Mouse (Mus musculus) myocyte (in vitro differentiated cells): ENCODE results near the gene Trmt10a.

Experiments
- MAX ChIP-seq: IDR thresholded peaks from one replicate; pipeline ENCODE4 v1.6.1; 2011; ENCODE audit warnings: low read depth, mild to moderate bottlenecking, control low read depth
- POLR2A ChIP-seq: IDR thresholded peaks from one replicate; pipeline ENCODE4 v1.6.1; 2011; ENCODE audit warnings: low read depth, mild to moderate bottlenecking, control low read depth, moderate library complexity; ENCODE audit not compliant: insufficient read length
- POLR2AphosphoS2 ChIP-seq: IDR thresholded peaks from one replicate; pipeline ENCODE4 v1.6.1; 2011; ENCODE audit warnings: low read depth, control low read depth; ENCODE audit not compliant: insufficient read length
- SRF ChIP-seq: IDR thresholded peaks from one replicate; pipeline ENCODE4 v1.6.1; 2011; ENCODE audit warnings: low read depth; ENCODE audit not compliant: control insufficient read depth, insufficient read length
- USF1 ChIP-seq: IDR thresholded peaks from one replicate; pipeline ENCODE4 v1.6.1; 2011; ENCODE audit warnings: low read depth, mild to moderate bottlenecking, control low read depth, moderate library complexity

- no peak for TF ChIP-seq POLR2AphosphoS2
- TF ChIP-seq MAX: no peak
- no peak for TF ChIP-seq POLR2A
- TF ChIP-seq SRF: no peak
- no peak for TF ChIP-seq USF1
Measured at GRCm38 (mm10) chr3:138198722-138199068, 55.4 kb downstream of the Trmt10a start.
